Mouse (Mus musculus): ENCODE data around the gene Podxl2.

Gene Podxl2

DNA sequence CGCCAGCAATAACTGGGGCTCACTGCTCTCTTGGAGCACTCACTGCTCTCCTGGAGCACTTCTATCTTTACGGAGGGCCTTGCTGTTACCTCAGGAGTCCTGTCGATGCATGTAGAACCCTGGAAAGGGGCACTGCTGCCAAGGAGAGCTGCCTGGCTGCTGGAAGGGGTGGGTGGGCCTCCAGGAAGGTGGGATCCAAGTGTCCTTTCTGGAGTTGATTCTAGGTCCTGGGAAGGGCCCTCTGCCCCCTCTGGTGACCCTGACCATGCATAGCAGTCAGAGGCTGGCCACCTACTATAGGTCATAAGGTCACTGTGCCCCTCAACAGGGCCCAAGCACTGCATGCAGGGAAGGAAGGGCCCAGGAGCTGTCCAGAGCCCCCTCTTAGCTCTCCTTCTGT is 47.9 kb downstream of the Podxl2 start:
- DNase-seq, result no peak

DNA sequence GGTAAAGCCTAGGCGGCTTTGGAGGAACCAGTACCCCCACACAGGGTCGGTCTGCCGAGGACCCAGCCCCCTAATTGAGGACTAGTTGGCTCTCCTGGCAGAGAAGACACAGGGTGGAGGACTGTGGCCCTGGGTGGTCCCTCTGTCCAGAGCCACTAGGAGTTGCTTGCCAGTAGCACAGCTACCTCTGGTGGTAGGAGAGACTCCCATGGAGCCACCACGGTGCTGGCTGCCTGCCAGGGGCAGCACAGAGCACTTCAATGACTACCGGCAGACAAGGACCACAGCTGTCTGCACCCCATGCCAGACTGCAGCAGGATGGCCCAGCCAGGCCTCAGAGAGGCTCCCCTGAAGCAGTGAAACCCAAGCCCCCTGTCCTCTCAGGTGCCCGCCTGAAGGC is 48.3 kb downstream of the Podxl2 start:
- peak; percentile 40 to 63 for DNase-seq

DNA sequence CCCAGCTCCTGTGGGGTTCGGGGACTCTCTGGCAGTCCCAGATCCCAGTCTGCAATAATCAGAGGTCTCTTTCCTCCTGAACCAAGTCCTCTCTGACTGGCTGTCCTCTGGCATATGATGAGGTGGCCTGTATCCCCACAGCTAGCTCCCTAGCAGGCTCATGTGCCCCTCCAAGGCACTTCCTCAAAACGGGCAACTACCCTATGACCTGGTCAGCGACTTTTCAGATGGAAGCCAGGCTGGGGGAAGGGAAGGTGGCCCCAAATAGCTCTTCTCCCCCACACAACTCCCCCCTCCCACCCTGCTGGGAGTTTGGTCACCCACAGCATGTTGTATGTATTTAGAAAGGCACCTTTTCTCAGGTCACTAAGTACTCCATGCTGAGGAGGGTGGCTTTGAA is 48.8 kb downstream of the Podxl2 start:
- DNase-seq, result no peak

DNA sequence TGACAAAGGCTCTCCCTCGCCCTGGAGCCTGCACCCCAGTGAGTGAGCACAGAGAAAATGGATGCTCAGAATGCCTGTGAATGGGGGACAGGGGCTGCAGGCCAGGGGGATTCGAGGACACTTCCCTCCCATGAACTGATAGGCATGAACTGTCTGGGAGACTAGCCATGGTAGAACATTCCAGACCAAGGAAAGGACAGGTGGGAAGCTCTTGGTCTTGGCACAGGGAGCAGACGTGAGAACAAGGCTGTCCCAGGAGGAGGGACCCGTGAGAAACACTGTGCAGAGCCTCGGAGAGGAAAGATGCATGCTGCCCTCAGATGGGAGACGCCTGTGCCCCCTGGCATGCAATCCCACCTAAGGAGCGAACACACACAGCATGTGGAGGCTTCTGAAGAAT is 50.7 kb downstream of the Podxl2 start:
- DNase-seq, result no peak

DNA sequence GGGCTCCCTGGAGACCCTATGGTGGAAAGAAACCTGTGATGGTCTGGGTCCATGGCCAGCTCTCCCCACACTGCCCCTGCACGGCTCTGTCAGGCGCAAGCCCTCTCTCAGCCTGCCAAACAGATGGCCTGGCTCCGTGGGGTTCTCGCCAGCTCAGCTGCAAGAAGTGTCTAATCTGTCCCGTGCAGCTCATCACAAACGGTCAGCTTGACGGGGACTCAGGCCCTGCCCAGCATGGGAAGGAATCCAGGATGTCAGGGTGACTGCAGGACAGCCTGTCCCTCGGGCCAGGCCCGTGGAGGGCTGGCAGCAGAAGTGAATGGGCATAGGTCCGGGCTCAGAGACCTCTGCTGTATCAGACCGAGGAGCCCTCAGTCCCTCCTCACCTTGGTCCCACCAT is 52.9 kb downstream of the Podxl2 start:
- no peak for DNase-seq

DNA sequence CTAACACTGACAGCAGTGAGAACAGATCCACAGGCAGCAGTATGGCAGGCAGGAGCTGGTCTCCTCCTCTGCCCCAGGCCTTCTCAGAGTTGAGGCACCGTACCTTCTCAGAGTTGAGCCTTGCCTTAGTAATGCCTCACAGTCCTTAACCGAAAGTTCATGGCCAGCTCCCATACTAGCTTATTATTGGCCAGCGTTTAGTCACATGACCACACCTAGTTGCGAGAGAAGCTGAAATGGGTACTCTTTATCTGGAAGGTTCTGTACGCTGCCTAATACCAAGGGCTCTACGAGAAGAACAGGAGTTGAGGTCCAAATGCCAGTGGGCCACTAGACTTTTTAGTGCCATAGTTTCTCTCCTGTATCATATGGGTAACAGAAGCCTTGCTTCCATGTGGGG is 53.5 kb downstream of the Podxl2 start:
- DNase-seq, result no peak

DNA sequence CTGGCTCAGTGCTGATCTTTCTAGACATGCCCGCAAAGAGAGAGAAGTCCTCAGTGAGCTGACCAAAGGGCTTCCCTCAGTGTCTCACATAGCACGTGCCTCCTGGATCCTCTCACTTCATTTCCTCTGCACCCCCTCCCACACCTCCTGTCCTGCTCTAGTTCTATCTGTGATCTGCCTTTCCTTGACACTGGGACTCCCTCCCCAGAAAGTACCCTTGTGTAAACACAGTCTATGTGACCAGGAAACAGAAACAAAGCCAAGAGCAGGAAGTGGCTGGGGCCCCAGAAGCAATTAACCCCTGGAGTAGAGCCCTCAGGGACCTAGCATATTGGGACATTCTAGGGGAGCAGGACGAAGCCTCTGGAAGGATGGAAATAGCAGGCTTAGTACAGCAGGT is 54.0 kb downstream of the Podxl2 start:
- DNase-seq, result no peak

DNA sequence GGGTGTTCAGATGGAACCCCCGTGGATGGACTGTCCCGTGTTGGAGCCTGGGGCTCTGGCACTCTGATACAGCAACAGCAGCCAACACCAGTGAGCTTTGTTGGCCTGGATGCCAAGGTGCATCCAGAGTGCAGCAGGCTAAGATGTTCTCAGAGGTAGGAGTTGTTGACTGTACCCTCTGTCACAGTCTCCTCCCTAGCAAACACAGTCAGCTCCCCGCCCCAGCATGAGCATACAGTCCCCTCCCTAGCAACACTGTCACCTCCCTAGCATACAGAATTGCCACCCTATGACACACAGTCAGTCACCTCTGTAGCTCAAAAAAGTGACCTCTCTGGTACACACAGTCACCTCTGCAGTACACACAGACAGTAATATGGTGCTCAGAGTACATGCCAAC is 57.9 kb downstream of the Podxl2 start:
- no peak for DNase-seq

DNA sequence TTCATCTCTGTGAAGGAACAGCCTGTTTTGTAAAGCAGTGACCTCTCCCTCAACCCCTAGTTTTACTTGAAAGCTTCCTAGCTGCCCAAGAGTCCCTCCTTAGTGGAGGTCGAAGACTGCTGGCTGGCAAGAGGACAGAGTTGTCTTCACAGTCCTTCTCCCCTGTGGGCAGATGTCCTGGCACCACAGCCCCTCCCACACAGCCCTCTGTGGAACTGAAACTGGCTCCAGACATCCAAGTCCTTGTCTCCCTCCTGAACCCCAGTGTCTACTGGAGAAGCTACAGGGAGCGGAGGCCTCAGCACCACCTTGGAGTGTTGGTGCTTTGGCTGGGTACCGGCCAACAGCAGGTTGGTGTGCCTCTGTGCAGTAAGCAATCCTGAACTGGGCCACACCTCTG is 59.4 kb downstream of the Podxl2 start:
- DNase-seq, result no peak

DNA sequence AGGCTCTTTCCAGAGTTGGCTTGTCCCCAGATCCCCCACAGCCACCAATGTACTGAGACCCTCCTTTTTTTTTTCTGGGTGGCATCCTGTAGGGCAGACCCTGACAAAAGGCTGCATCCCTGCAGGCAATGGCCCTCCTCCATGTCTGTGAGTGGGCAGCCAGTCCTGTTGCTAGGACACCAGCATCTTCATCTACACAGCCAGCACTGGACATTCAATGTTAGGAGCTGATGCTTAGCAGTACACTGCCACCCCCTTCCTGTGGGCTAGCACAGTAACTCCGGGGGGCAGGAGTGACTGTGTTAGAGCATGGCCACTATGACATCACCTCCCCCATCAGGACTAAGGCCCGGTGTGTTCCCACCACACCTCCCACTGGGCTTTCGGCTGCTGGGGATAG is 59.8 kb downstream of the Podxl2 start:
- no peak for DNase-seq

DNA sequence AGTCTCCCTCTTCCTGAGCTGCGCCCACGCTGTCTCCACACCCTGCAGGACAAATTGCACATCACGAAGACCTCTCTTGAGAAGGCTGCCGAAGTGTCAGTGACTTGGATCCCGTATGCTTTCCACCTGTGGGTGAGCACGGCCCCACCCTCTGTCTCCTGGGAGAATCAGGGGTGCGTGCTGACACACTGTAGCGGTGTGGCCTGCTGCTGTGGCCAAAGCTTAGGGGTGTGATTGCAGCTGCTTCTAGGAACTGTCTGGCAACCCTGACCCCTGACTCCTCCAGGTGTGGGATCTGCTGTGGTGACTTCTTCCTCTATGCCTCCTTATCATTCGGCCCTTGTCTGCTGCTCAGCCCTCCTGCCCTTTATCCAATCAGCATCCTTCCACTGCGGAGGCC is 61.0 kb downstream of the Podxl2 start:
- DNase-seq, result no peak

DNA sequence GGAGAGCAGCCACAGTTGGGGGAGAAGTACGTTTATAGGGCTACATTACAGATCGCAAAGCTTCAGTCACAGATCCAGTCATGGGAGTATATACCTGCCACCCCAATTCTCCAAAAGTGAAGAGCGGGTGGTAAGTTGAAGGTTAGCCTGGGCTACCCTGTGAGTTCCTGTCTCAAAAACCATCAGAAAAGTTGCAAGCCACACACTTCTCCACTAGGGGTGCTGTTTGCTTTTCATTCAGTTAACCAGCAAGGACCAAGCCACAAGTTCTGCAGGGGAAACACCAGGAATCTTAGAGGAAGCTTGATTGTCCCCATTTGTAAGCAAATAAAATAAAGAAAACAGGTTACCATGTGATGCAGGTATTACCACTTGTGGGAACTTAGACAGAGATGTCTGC is 62.0 kb downstream of the Podxl2 start:
- peak; percentile 40 to 46 for DNase-seq

DNA sequence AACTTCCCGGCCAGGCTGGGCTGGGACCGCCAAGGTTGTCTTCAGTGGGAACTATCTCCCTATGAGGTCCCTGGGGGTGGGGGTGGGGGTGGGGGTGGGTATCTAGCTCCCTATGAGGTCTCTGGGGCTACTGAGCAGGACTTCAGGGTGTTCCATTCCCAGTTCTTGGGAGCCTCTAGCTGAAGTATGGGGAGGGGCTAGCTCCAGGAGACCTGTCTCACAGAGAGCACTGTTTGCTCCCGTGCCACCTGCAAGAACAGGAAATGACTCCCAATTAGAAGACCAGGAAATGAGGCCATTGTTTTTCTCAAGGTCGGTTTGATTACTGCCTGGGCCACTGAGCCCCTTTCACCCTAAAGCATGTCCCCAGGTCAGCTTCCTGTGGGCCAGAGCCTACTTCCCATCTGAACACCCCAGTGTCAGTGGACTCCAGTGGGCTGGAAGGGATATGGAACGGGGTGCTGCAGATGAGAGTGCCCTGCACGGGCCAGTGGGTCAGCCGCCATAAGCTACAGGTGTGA is 62.9 kb downstream of the Podxl2 start:
- no peak for DNase-seq

DNA sequence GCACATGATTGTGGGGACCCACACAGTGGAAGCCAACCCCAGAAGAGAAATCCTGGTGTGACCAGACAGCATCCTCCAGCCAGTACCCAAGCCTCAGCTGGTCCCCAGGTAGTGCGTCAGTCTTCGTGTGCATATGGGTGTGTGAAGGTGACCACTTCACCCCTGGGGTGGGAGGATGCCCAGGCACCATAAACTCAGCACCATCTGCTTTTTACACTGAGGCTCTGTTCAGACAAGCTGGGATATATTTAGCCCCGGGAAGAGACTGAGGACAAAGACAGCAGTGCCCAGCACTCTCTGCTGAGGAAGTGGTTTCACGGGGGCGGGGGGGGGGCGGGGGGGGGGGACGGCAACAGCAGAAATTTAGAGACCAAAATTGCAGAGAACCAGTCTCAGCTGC is 63.4 kb downstream of the Podxl2 start:
- DNase-seq, result no peak

DNA sequence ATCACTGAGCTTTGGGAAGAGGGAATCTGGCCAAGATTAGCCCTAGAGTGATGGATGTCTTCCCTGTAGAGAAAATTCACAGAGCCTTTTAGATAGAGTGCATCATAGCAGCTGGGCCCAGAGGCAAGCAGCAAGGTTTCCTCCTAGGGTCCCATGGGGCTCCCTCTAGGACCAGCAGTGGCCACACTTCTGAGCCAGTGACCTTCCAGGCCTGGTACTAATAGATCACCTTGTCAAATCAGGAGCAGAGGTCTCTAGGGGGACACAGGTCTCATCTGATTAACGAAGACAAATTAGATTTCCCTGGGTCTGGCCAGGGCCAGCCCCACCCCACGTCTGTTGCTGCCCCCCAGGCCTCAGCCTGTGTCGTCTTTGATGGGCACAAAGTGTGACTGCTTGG is 64.6 kb downstream of the Podxl2 start:
- DNase-seq, result no peak

DNA sequence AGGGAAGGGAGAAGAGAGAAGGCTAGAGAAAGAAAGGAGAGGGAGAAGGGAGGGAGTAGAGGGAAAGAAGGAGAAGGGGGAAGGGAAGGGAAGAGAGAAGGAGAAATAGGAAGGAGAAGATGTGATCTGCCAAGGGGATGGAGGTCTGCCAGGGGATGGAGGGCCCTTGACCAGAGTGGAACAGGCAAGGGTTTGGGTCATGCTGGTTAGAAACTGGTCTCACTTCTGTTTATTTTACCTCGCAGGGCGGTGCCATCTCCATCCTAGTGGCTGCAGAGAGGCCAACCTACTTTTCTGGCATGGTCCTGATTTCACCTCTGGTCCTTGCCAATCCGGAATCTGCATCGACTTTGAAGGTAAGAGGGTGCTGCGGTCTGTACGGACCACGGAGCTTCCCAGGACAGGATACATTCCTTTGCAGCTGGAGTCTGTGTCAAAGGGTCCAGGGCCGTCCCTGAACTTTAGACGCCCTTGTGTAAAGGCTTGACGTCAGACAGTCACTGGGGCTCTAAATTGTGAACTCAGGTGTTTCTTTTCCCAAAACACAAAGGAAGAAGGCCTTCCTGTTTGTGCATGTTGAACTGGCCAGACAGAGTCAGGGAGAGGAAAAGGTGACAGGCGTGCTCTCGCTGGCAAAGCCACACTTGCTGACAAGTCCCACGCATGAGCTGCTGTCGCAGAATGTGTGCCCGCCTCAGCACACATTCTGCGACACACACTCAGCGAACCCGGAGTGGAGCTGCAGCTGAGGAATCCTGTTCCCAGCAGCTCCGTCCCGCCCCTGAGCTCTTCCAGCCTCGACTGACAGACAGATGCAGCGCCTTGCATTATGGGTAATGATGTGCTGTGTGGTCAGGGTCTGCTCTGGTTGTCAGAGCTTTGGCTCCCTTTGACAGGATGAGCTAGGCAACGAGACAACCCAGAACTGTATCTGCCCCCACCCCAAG is 65.5 kb downstream of the Podxl2 start:
- no peak for DNase-seq

DNA sequence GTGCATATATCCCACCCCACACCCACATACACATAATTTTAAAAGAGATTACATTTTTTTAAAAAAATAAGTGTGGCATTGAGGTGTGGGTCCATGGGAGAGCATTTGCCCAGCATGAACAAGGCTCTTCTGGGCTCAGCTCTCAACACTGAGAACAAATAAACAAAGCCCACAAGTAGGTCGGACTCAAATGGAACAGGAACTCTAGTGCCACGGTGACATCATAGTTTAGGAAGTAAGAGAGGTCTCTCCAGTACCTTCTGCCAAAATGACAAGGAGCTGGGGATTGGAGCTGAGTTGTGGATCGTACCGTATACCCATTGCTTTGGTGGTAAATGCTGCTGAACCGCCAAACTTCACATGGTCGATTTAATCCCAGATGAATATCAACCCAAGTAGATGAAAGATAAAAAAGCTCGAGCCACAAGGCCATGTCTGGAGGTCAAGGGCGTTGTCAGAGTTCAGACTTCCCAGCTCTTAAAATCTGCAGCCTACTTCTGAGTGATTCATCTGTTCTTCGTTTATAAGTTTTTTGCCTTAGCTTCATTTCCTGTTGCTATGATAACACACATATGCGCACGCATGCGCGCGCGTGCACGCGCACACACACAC is 69.8 kb downstream of the Podxl2 start:
- DNase-seq, result no peak

DNA sequence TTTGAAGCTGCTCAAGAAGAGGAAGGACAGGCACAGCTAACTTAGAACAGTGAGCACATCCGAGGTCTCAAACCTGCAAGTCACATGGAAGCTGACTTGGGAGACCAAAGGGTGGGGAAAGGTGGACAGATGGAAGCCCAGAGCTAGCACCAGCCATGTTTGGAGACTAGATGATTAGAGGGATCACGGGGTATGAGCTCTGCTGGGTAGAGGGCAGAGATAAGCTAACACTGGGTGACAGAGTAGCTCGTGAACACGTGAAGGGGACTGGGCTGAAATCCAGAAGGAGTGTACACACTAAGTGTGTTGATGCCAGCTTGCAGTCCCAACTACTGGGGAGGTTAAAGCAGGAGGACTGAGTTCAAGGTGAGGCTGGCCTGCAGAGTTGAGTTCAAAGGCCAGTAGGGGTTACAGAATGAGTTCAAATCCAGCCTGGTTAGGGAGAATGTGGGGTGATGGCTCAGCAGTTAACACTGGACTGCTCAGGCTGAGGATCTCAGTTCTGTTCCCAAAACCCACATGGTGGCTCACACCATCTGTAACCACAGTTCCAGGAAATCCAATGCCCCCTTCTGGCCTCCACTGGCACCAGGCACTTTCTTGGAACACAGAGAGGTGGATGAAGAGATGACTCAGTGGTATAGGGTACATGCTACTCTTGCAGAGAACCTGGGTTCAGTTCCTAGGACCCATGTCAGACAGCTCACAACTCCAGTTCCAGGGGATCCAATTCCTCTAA is 70.7 kb downstream of the Podxl2 start:
- no peak for DNase-seq

DNA sequence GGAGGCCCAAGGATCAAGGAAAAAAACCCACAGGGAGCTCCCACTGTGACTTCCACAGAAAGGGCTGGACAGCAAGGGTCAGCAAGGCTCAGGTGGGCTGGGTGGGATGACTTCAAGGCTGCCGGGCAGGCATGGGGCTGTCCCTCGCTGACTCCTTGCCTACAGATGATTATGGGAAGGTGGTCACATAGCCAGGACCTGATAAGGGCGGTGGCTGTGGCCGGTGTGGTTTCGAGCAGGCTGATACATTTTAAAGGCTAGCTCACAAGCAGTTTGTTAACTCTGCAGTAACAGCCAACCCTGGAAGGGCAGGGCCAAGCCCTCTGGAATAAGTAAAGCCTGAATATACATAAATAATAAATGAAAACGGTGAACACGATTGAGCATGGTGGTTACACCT is 71.8 kb downstream of the Podxl2 start:
- DNase-seq, result no peak

DNA sequence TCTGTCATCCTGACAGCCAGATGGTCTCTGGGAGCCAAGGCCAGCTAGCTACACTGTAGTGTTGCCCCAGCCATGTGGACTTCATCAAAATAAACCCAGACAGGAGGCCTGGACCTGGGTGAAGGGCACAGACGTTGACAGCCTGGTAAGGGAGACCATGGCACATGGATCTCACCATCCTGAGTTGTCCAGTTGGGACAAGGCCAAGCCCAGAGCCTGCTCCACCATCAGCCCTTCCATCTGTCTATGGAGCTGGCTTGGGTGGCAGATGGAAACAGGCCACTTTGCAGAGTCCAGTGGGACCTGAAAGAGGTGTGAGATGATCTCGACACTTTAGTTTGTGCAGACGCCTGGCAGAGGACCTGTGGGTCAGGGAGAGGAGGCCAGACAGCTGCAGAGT is 74.1 kb downstream of the Podxl2 start:
- DNase-seq, result no peak

DNA sequence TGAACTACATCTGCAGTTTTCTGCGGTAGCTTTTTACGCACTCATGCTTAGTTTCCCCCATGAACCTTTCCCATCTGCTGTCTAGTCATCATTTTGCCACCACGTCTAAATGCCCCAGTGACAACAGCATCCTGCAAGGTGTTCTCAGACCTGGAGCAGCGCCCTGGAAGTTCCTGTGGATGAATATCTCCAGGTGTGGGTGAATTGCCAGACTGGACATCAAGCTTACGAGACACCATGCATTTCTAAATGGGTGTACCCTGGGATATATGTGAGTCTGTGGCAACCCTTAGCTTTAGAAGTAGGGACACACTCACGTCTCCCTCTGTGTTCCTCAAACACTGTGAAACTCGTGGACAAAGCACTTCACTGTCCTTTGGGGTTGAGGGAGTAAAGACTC is 74.7 kb downstream of the Podxl2 start:
- no peak for DNase-seq

DNA sequence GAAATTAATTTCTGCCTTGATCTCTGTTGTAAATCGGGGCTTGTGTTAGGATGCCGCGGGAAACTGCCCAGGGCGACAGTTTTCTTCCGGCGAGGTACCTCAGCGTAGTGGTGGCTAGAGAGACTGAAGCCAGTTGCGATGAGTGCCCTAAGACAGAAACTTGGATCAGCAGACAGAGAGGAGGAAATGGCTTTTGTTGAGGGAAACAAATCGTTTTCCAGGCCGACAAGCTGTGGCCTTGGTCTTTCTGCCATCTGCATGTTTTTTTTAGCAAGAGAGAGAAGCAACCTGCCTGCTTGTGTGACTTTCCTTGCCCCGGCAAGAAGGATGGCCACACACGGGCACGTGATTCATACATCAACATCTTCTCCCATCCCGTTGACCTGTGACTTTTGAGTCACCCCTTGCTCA is 80.3 kb downstream of the Podxl2 start:
- DNase-seq, result no peak

DNA sequence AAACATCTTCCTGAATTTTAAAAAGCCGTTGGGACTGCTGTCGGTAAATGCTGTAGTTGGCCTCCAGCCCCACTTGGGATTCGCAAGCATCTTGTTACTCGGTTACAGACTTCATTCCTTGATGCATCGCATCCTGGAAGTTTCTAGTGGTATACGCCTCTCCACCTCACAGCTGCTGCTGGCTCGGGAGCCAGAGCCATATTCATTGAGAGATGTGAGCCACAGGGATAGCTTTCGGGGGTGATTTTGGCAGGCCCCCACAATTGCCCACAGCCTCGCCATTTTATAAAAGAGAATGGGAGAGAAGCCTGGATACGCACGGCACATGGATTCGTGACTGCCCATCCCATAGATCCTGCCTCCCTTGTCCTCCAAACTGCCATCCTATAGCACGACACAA is 81.0 kb downstream of the Podxl2 start:
- DNase-seq, result no peak

DNA sequence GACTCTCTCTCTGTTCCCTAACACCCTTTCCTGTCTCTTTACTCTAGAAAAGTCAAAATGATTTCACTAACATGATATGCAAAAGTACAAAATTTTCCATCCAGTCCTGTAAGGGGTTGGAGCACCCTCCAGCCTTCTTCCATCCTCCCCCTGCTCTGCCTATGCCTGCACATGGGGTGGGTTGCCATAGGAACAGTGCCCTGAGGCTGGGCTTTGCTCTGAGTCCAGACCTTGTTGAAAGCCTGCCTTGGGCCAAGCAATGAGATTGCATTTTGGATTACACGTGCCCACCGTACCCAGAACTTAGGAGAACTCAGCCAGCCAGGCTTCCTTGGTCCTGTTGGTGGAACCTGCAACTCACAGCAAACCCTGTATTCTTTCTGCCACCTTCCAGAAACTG is 81.6 kb downstream of the Podxl2 start:
- no peak for DNase-seq

Measured in thymus, postnatal 36 days (tissue).